ENCODE assay signal across 32 mouse cellular contexts in the genomic region with DNA sequence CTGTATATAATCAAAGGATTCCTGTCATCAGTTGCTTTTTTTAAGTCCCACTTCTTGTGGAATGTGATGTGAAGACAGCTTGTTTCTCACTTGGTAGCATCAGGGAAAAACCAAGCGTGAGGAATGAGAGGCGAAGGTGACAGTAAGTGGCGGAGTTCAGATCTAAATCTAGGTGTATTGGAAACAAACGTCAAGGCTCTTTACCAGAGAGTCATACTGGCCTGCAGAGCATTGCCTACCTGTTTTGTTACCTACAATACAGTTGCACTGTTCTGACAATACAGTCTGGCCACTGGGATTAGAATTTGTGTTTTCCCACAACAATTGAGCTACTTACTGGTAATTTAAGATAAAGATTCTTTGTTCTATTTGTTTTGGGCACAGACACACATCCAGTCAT.
"Had no signal": no experiment of that assay in that cellular context is flagged by ENCODE, and none has a peak within 500 bp of the region (broad histone marks: within the 10 kb centered on the region; RNA-seq: fewer than 3 reads in every experiment).

No protein-coding gene starts in this region.

- H3K4me2 ChIP-seq: limb, embryonic 12.5 days; limb, embryonic 13.5 days; limb, embryonic 15.5 days; liver, embryonic 11.5 days; liver, embryonic 12.5 days; liver, embryonic 13.5 days; liver, embryonic 15.5 days; lung, embryonic 14.5 days; lung, embryonic 15.5 days; midbrain, embryonic 12.5 days; midbrain, embryonic 13.5 days; midbrain, embryonic 15.5 days; neural tube, embryonic 12.5 days had no signal

- H3K9ac ChIP-seq: limb, embryonic 12.5 days; limb, embryonic 13.5 days; limb, embryonic 15.5 days; liver, embryonic 12.5 days; liver, embryonic 13.5 days; liver, embryonic 14.5 days; liver, embryonic 15.5 days; liver, postnatal 0 days; lung, embryonic 14.5 days; lung, embryonic 15.5 days; midbrain, embryonic 12.5 days; midbrain, embryonic 13.5 days; midbrain, embryonic 15.5 days; neural tube, embryonic 12.5 days had no signal

- H3K36me3 ChIP-seq: limb, embryonic 10.5 days; limb, embryonic 12.5 days; limb, embryonic 13.5 days; limb, embryonic 15.5 days; liver, embryonic 12.5 days; liver, embryonic 13.5 days; liver, embryonic 15.5 days; lung, embryonic 15.5 days; midbrain, embryonic 10.5 days; midbrain, embryonic 12.5 days; midbrain, embryonic 13.5 days; midbrain, embryonic 15.5 days; neural tube, embryonic 12.5 days had no signal

- H3K27ac ChIP-seq: left cerebral cortex, adult 2 months; limb, embryonic 10.5 days; limb, embryonic 12.5 days; limb, embryonic 13.5 days; limb, embryonic 15.5 days; liver, embryonic 12.5 days; liver, embryonic 13.5 days; liver, embryonic 14.5 days; liver, embryonic 15.5 days; lung, embryonic 15.5 days; macrophage; midbrain, embryonic 10.5 days; midbrain, embryonic 12.5 days; midbrain, embryonic 13.5 days; midbrain, embryonic 15.5 days; neural tube, embryonic 12.5 days had no signal

- DNase-seq: left cerebral cortex, postnatal 4 days; liver; liver, embryonic 13.5 days; liver, postnatal 0 days; lung, adult 18-20 months; lung, adult 2 months; lung, embryonic 14.5 days; lung, postnatal 10 days; lung, postnatal 14 days; lung, postnatal 36 days; lung, postnatal 4 days; midbrain, embryonic 14.5 days had no signal

- H3K27me3 ChIP-seq: limb, embryonic 12.5 days; limb, embryonic 13.5 days; limb, embryonic 15.5 days; liver, embryonic 12.5 days; liver, embryonic 13.5 days; liver, embryonic 15.5 days; lung, embryonic 15.5 days; megakaryocyte, embryonic 14.5 days; midbrain, embryonic 12.5 days; midbrain, embryonic 13.5 days; midbrain, embryonic 15.5 days; neural tube, embryonic 12.5 days had no signal

- H3K4me3 ChIP-seq: left cerebral cortex, adult 2 months; limb, embryonic 10.5 days; limb, embryonic 12.5 days; limb, embryonic 13.5 days; limb, embryonic 15.5 days; liver, embryonic 12.5 days; liver, embryonic 13.5 days; liver, embryonic 15.5 days; lung, embryonic 15.5 days; megakaryocyte, embryonic 14.5 days; midbrain, embryonic 10.5 days; midbrain, embryonic 12.5 days; midbrain, embryonic 13.5 days; midbrain, embryonic 15.5 days; myocyte; neural tube, embryonic 12.5 days had no signal

- H3K4me1 ChIP-seq: limb, embryonic 10.5 days; limb, embryonic 12.5 days; limb, embryonic 13.5 days; limb, embryonic 15.5 days; liver, embryonic 12.5 days; liver, embryonic 13.5 days; liver, embryonic 15.5 days; lung, embryonic 15.5 days; megakaryocyte, embryonic 14.5 days; midbrain, embryonic 10.5 days; midbrain, embryonic 12.5 days; midbrain, embryonic 15.5 days; neural tube, embryonic 12.5 days had no signal

- H3K9me3 ChIP-seq: limb, embryonic 10.5 days; limb, embryonic 12.5 days; limb, embryonic 13.5 days; limb, embryonic 15.5 days; liver, embryonic 12.5 days; liver, embryonic 13.5 days; liver, embryonic 15.5 days; lung, embryonic 15.5 days; megakaryocyte, embryonic 14.5 days; midbrain, embryonic 10.5 days; midbrain, embryonic 12.5 days; midbrain, embryonic 13.5 days; midbrain, embryonic 15.5 days; neural tube, embryonic 12.5 days had no signal

- ATAC-seq: liver, embryonic 12.5 days; liver, postnatal 0 days; lung, postnatal 0 days; midbrain, embryonic 13.5 days; midbrain, embryonic 15.5 days; midbrain, embryonic 16.5 days had no signal
